ENCODE assay signal across 29 mouse cellular contexts in genomic region chr2:145607844-145608243, GRCm38 (mm10).
"Had no signal": no experiment of that assay in that cellular context is flagged by ENCODE, and none has a peak within 500 bp of the region (broad histone marks: within the 10 kb centered on the region; RNA-seq: fewer than 3 reads in every experiment).

No protein-coding gene starts in this region.

- DNase-seq: gastrocnemius, adult 2 months; gastrocnemius, postnatal 10 days; gastrocnemius, postnatal 36 days; heart, adult 2 months; heart, postnatal 14 days; heart, postnatal 4 days; kidney, adult 18-20 months; kidney, adult 8-10 months; kidney, postnatal 25 days; kidney, postnatal 4 days; liver; liver, embryonic 13.5 days had no signal

- H3K9me3 ChIP-seq: heart, embryonic 13.5 days; heart, embryonic 15.5 days; hindbrain, embryonic 10.5 days; hindbrain, embryonic 12.5 days; intestine, embryonic 15.5 days; limb, embryonic 10.5 days; limb, embryonic 12.5 days; liver, embryonic 13.5 days; liver, embryonic 15.5 days had no signal

- H3K4me3 ChIP-seq: gastrocnemius, adult 2 months; heart, adult 2 months; heart, embryonic 13.5 days; heart, embryonic 15.5 days; hindbrain, embryonic 10.5 days; hindbrain, embryonic 12.5 days; intestine, embryonic 15.5 days; layer of hippocampus, adult 2 months; left cerebral cortex, adult 2 months; limb, embryonic 10.5 days; limb, embryonic 12.5 days; liver, embryonic 13.5 days; liver, embryonic 15.5 days had no signal

- H3K4me1 ChIP-seq: hindbrain, embryonic 12.5 days; intestine, embryonic 15.5 days; liver, embryonic 15.5 days had no signal

- H3K9ac ChIP-seq: heart, embryonic 13.5 days; heart, embryonic 15.5 days; hindbrain, embryonic 12.5 days; hindbrain, embryonic 14.5 days; intestine, embryonic 15.5 days; limb, embryonic 12.5 days; liver, embryonic 13.5 days; liver, embryonic 15.5 days had no signal

- ATAC-seq: hindbrain, embryonic 16.5 days; inflammation-experienced regulatory T-cells, adult 6 months; intestine, embryonic 15.5 days; intestine, postnatal 0 days had no signal

- H3K27ac ChIP-seq: gastrocnemius, adult 2 months; heart, adult 2 months; heart, embryonic 13.5 days; heart, embryonic 15.5 days; hindbrain, embryonic 10.5 days; hindbrain, embryonic 12.5 days; hindbrain, embryonic 14.5 days; intestine, embryonic 15.5 days; kidney, postnatal 0 days; layer of hippocampus, adult 2 months; left cerebral cortex, adult 2 months; limb, embryonic 10.5 days; limb, embryonic 12.5 days; liver, embryonic 13.5 days; liver, embryonic 15.5 days had no signal

- H3K4me2 ChIP-seq: heart, embryonic 11.5 days; heart, embryonic 13.5 days; heart, embryonic 15.5 days; hindbrain, embryonic 12.5 days; hindbrain, embryonic 14.5 days; intestine, embryonic 15.5 days; limb, embryonic 12.5 days; liver, embryonic 11.5 days; liver, embryonic 13.5 days; liver, embryonic 15.5 days had no signal

- H3K36me3 ChIP-seq: heart, embryonic 13.5 days; heart, embryonic 15.5 days; hindbrain, embryonic 10.5 days; hindbrain, embryonic 12.5 days; intestine, embryonic 15.5 days; limb, embryonic 10.5 days; limb, embryonic 12.5 days; liver, embryonic 13.5 days; liver, embryonic 15.5 days had no signal

- H3K27me3 ChIP-seq: heart, embryonic 13.5 days; heart, embryonic 15.5 days; hindbrain, embryonic 12.5 days; intestine, embryonic 15.5 days; limb, embryonic 12.5 days; liver, embryonic 13.5 days; liver, embryonic 15.5 days had no signal
